Mouse (Mus musculus) MEL (cell line): Measurements from ENCODE around the gene Fam107b. TPM values are rescaled to one million over a fixed set of nuclear protein-coding genes. Genes with fewer than 3 reads are reported as not detected.

Experiments
- DNase-seq: peaks from one replicate; pipeline ENCODE4 v3.0.0; 2011; ENCODE audit warnings: low read depth, low spot score
- H3K27ac ChIP-seq: 2 replicates; pipeline ENCODE4 v1.5.1; 2012; ENCODE audit warnings: low read depth, mild to moderate bottlenecking, control low read depth, low read length, moderate library complexity; ENCODE audit not compliant: control insufficient read depth
- H3K27me3 ChIP-seq, 2 experiments: fragments of 150-350 bp in 1 of 2; sonication (generic) in 1 of 2; 2 replicates each; pipeline ENCODE4 v1.6.1; 2012; ENCODE audit warnings: low read length in 2 of 2, mild to moderate bottlenecking in 2 of 2, improper control_type of control experiment in 1 of 2, moderate library complexity in 1 of 2; ENCODE audit not compliant: insufficient read depth in 2 of 2, control insufficient read depth in 1 of 2
- H3K36me3 ChIP-seq, 2 experiments: 2 replicates each; pipeline ENCODE4 v1.6.1; 2012 to 2014; ENCODE audit warnings: low read length in 2 of 2, improper control_type of control experiment in 1 of 2, inconsistent platforms in 1 of 2, mild to moderate bottlenecking in 1 of 2; ENCODE audit not compliant: insufficient read depth in 2 of 2, control insufficient read depth in 1 of 2
- H3K4me1 ChIP-seq, 2 experiments: fragments of 150-350 bp in 1 of 2; sonication (generic) in 1 of 2; 2 replicates each; pipeline ENCODE4 v1.6.1; 2012; ENCODE audit warnings: low read length in 2 of 2, improper control_type of control experiment in 1 of 2, mild to moderate bottlenecking in 1 of 2; ENCODE audit not compliant: insufficient read depth in 2 of 2, control insufficient read depth in 1 of 2
- H3K4me3 ChIP-seq, 2 experiments: fragments of 150-350 bp in 1 of 2; sonication (generic) in 1 of 2; 2 replicates each; pipeline ENCODE4 v1.5.1; 2012; ENCODE audit warnings: low read depth in 2 of 2, low read length in 2 of 2, mild to moderate bottlenecking in 2 of 2, moderate library complexity in 2 of 2, control low read depth in 1 of 2, improper control_type of control experiment in 1 of 2; ENCODE audit not compliant: control insufficient read depth in 1 of 2, insufficient read depth in 1 of 2
- H3K79me2 ChIP-seq: 2 replicates; pipeline ENCODE4 v1.6.1; 2012; ENCODE audit warnings: mild to moderate bottlenecking, low read length, moderate library complexity; ENCODE audit not compliant: control insufficient read depth, poor library complexity, insufficient read depth
- H3K9ac ChIP-seq: 2 replicates; pipeline ENCODE4 v1.6.1; 2012; ENCODE audit warnings: low read depth, mild to moderate bottlenecking, control low read depth, low read length, moderate library complexity; ENCODE audit not compliant: control insufficient read depth, poor library complexity, severe bottlenecking
- H3K9me3 ChIP-seq: fragments of 150-350 bp; sonication (generic); replicated peaks from 2 replicates; pipeline ENCODE4 v1.6.1; 2012; ENCODE audit warnings: mild to moderate bottlenecking, low read length, improper control_type of control experiment, moderate library complexity; ENCODE audit not compliant: insufficient read depth
- BHLHE40 ChIP-seq: IDR thresholded peaks from 2 replicates; pipeline ENCODE4 v1.6.1; 2012; ENCODE audit warnings: low read depth, mild to moderate bottlenecking, inconsistent platforms, low read length, improper control_type of control experiment, borderline replicate concordance
- CHD1 ChIP-seq: IDR thresholded peaks from 2 replicates; pipeline ENCODE4 v1.6.1; 2012; ENCODE audit warnings: low read depth, mild to moderate bottlenecking, inconsistent platforms, low read length, improper control_type of control experiment
- CTCF ChIP-seq, 3 experiments: IDR thresholded peaks in 2 of 3; conservative IDR thresholded peaks in 1 of 3; 2 replicates each; pipeline ENCODE4 v1.5.1; 2011 to 2012; ENCODE audit warnings: low read length in 3 of 3, low read depth in 2 of 3, mild to moderate bottlenecking in 2 of 3, improper control_type of control experiment in 1 of 3, inconsistent platforms in 1 of 3, mixed read lengths in 1 of 3, moderate library complexity in 1 of 3; ENCODE audit not compliant: control insufficient read depth in 1 of 3, insufficient read depth in 1 of 3, poor library complexity in 1 of 3, severe bottlenecking in 1 of 3
- E2F4 ChIP-seq: IDR thresholded peaks from 2 replicates; pipeline ENCODE4 v1.6.1; 2011; ENCODE audit warnings: low read depth, low read length, improper control_type of control experiment, borderline replicate concordance
- ELF1 ChIP-seq: IDR thresholded peaks from 2 replicates; pipeline ENCODE4 v1.6.1; 2014; ENCODE audit warnings: low read depth, mild to moderate bottlenecking, inconsistent platforms, low read length, improper control_type of control experiment, moderate library complexity
- GABPA ChIP-seq: IDR thresholded peaks from 2 replicates; pipeline ENCODE4 v1.6.1; 2012; ENCODE audit warnings: low read depth, mild to moderate bottlenecking, inconsistent platforms, low read length, improper control_type of control experiment, moderate library complexity
- HCFC1 ChIP-seq: IDR thresholded peaks from 2 replicates; pipeline ENCODE4 v1.6.1; 2012; ENCODE audit warnings: low read depth, mild to moderate bottlenecking, inconsistent platforms, low read length, improper control_type of control experiment, moderate library complexity
- KAT2A ChIP-seq: conservative IDR thresholded peaks from 2 replicates; pipeline ENCODE4 v1.6.1; 2012; ENCODE audit warnings: low read depth, low read length, improper control_type of control experiment, inconsistent platforms
- MEF2A ChIP-seq: IDR thresholded peaks from 2 replicates; pipeline ENCODE4 v1.6.1; 2014; ENCODE audit warnings: low read depth, mild to moderate bottlenecking, inconsistent platforms, low read length, improper control_type of control experiment; ENCODE audit not compliant: poor library complexity, insufficient replicate concordance, severe bottlenecking; ENCODE audit errors: extremely low read depth
- NRF1 ChIP-seq: IDR thresholded peaks from 2 replicates; pipeline ENCODE4 v1.6.1; 2014; ENCODE audit warnings: low read depth, mild to moderate bottlenecking, inconsistent platforms, low read length, improper control_type of control experiment, moderate library complexity; ENCODE audit not compliant: poor library complexity, insufficient read depth, severe bottlenecking
- POLR2A ChIP-seq, 2 experiments: IDR thresholded peaks; 2 replicates each; pipeline ENCODE4 v1.6.1; 2011 to 2012; ENCODE audit warnings: low read length in 2 of 2, mild to moderate bottlenecking in 2 of 2, control low read depth in 1 of 2, improper control_type of control experiment in 1 of 2, low read depth in 1 of 2, moderate library complexity in 1 of 2; ENCODE audit not compliant: control insufficient read depth in 1 of 2, insufficient read depth in 1 of 2, poor library complexity in 1 of 2
- POLR2AphosphoS2 ChIP-seq: IDR thresholded peaks from 2 replicates; pipeline ENCODE4 v1.6.1; 2011; ENCODE audit warnings: low read length, improper control_type of control experiment
- RCOR1 ChIP-seq: IDR thresholded peaks from 2 replicates; pipeline ENCODE4 v1.6.1; 2012; ENCODE audit warnings: low read depth, mild to moderate bottlenecking, inconsistent platforms, low read length, improper control_type of control experiment
- SMC3 ChIP-seq: IDR thresholded peaks from 2 replicates; pipeline ENCODE4 v1.6.1; 2011; ENCODE audit warnings: low read depth, low read length, improper control_type of control experiment
- ZMIZ1 ChIP-seq: IDR thresholded peaks from 2 replicates; pipeline ENCODE4 v1.6.1; 2012; ENCODE audit warnings: low read depth, mild to moderate bottlenecking, inconsistent platforms, low read length, improper control_type of control experiment, moderate library complexity
- polyA plus RNA-seq, 2 experiments: library from polyadenylated mRNA; stranded (reverse) in 1 of 2; unstranded in 1 of 2; fragments of >175 nt in 1 of 2; fragments of >200 nt in 1 of 2; gene quantifications; 2 replicates each; pipeline versions ENCODE4 v1.2.1 to v1.2.4; 2012; ENCODE audit warnings: low replicate concordance in 2 of 2, low read depth in 1 of 2; ENCODE audit not compliant: insufficient read length in 2 of 2, insufficient read depth in 1 of 2, missing spikeins in 1 of 2
- total RNA-seq: library from RNA; depleted of rRNA; stranded (reverse); fragments of 300-350 nt; gene quantifications from 2 replicates; pipeline ENCODE4 v1.2.3, GENCODE M21; 2012

Fam107b gene
- total and polyA plus RNA-seq, 3 experiments = 10.0 to 15.5 TPM; not detected in 1

GRCm38 (mm10) chr2:3764136-3764535, 193.8 kb downstream of the Fam107b start:
- no peak overlapping the region for H3K27ac ChIP-seq
- H3K4me3 ChIP-seq = no peak overlapping the region
- no peaks in the 10 kb centered on the region for H3K9me3 ChIP-seq
- peaks cover 0 to 3% of the 10 kb centered on the region in 2 experiments; a peak in 1 of 4 replicates for H3K4me1 ChIP-seq
- H3K36me3 ChIP-seq = no peaks in the 10 kb centered on the region
- H3K9ac ChIP-seq = no peak overlapping the region
- DNase-seq = peak; percentile 44
- no peaks in the 10 kb centered on the region for H3K79me2 ChIP-seq
- no peaks in the 10 kb centered on the region for H3K27me3 ChIP-seq
- no peak for TF ChIP-seq NRF1
- TF ChIP-seq SMC3 = no peak
- no peak for TF ChIP-seq KAT2A
- TF ChIP-seq CHD1 = no peak
- no peak for TF ChIP-seq RCOR1
- no peak for TF ChIP-seq MEF2A
- TF ChIP-seq CTCF (IDR thresholded peaks at IDR 0.05 in 2 of 3, conservative IDR thresholded peaks at IDR 0.05 in 1 of 3; ENCODE audit: control insufficient read depth in 1 of 3, insufficient read depth in 1 of 3, low read depth in 2 of 3, low read length in 3 of 3, poor library complexity in 1 of 3, severe bottlenecking in 1 of 3) = no peak
- no peak for TF ChIP-seq POLR2AphosphoS2
- no peak for TF ChIP-seq POLR2A (IDR thresholded peaks at IDR 0.05; ENCODE audit: control insufficient read depth in 1 of 2, insufficient read depth in 1 of 2, low read depth in 1 of 2, low read length in 2 of 2, poor library complexity in 1 of 2)
- no peak for TF ChIP-seq ZMIZ1
- TF ChIP-seq E2F4 = no peak

- H3K36me3 ChIP-seq = no peaks in the 10 kb centered on the region
- H3K9me3 ChIP-seq = no peaks in the 10 kb centered on the region
- no peak for DNase-seq
- H3K9ac ChIP-seq = no peak overlapping the region
- TF ChIP-seq HCFC1 (no peak), BHLHE40 (no peak), GABPA (no peak), NRF1 (no peak), E2F4 (no peak), ELF1 (no peak)
- no peaks in the 10 kb centered on the region for H3K27me3 ChIP-seq
- H3K27ac ChIP-seq = no peak overlapping the region
- no peaks in the 10 kb centered on the region for H3K79me2 ChIP-seq
- H3K4me1 ChIP-seq = peaks cover 0 to 3% of the 10 kb centered on the region in 2 experiments; a peak in 1 of 4 replicates
- no peak overlapping the region for H3K4me3 ChIP-seq
Measured at GRCm38 (mm10) chr2:3765957-3766783, 195.9 kb downstream of the Fam107b start.
